Mouse (Mus musculus): ENCODE results near the gene Gstm6. TPM values are rescaled to one million over a fixed set of nuclear protein-coding genes. Genes with fewer than 3 reads are reported as not detected.

Gene Gstm6
- polyA plus RNA-seq (2017; shearing (Covaris generic)): not detected

GRCm38 (mm10) chr3:107943239-107943990 is at the start of gene Gstm6:
Gstm6 (minus strand) TSS chr3:107943749.

GRCm38 (mm10) chr3:107986041-107986562 is 42.6 kb upstream of the Gstm6 start, which contains the start of gene Gstm2:
Gstm2 (minus strand) TSS chr3:107986453.

GRCm38 (mm10) chr3:107968724-107969395 is 25.3 kb upstream of the Gstm6 start, which contains the start of gene Gstm3:
Gstm3 (minus strand) TSS chr3:107969283.

GRCm38 (mm10) chr3:107931670-107932069 is 11.9 kb downstream of the Gstm6 start, which contains the start of gene Gstm7:
Gstm7 (minus strand) TSS chr3:107931817.

GRCm38 (mm10) chr3:107895720-107896569 is 47.6 kb downstream of the Gstm6 start, which contains the start of gene Gstm5:
Gstm5 (plus strand) TSS chr3:107895821.

Other genes with a start within 250 kb of the Gstm6 start
- 75.2 TPM for gene Ahcyl1, start 247.2 kb downstream of the Gstm6 start, polyA plus RNA-seq (2017; shearing (Covaris generic))
- 3.3 TPM for gene Csf1, start 183.3 kb downstream of the Gstm6 start, polyA plus RNA-seq (2017; shearing (Covaris generic))
- not detected for gene Eps8l3, start 66.5 kb downstream of the Gstm6 start, polyA plus RNA-seq (2017; shearing (Covaris generic))
- gene Gstm5, start 47.9 kb downstream of the Gstm6 start, polyA plus RNA-seq (2017; shearing (Covaris generic)): 0.95 TPM
- gene Gstm7, start 11.9 kb downstream of the Gstm6 start, polyA plus RNA-seq (2017; shearing (Covaris generic)): not detected
- not detected for gene Gstm3, start 25.5 kb upstream of the Gstm6 start, polyA plus RNA-seq (2017; shearing (Covaris generic))
- gene Gstm2, start 42.7 kb upstream of the Gstm6 start, polyA plus RNA-seq (2017; shearing (Covaris generic)): not detected
- not detected for gene Gstm1, start 74.2 kb upstream of the Gstm6 start, polyA plus RNA-seq (2017; shearing (Covaris generic))
- 3.4 TPM for gene Gstm4, start 101.1 kb upstream of the Gstm6 start, polyA plus RNA-seq (2017; shearing (Covaris generic))
- gene Ampd2, start 142.9 kb upstream of the Gstm6 start, polyA plus RNA-seq (2017; shearing (Covaris generic)): 23.0 TPM
- gene Gnat2, start 149.0 kb upstream of the Gstm6 start, polyA plus RNA-seq (2017; shearing (Covaris generic)): not detected
- gene Gnai3, start 202.4 kb upstream of the Gstm6 start, polyA plus RNA-seq (2017; shearing (Covaris generic)): 161 TPM
- not detected for gene Gpr61, start 211.1 kb upstream of the Gstm6 start, polyA plus RNA-seq (2017; shearing (Covaris generic))
- gene Amigo1, start 242.6 kb upstream of the Gstm6 start, polyA plus RNA-seq (2017; shearing (Covaris generic)): 1.2 TPM